Mouse (Mus musculus): ENCODE data around the gene Capn2.

Gene Capn2

GRCm38 (mm10) chr1:182558271-182558670 lies 40.9 kb upstream of the Capn2 start:
- Histone ChIP-seq H3K27me3 (ENCODE audit: insufficient read depth, low read length) (peaks cover 19% of the 10 kb centered on the region), H3K4me3 (replicated peaks; ENCODE audit: low read length) (no peak overlapping the region), H3K9me3 (ENCODE audit: low read length) (no peaks in the 10 kb centered on the region), H3K4me1 (replicated peaks; ENCODE audit: low read depth, low read length) (peaks cover 32% of the 10 kb centered on the region), H3K36me3 (ENCODE audit: insufficient read depth, low read length) (no peaks in the 10 kb centered on the region)
- TF ChIP-seq NANOG (IDR thresholded peaks at IDR 0.05; ENCODE audit: borderline replicate concordance, low read length) = no peak
- TF ChIP-seq POU5F1 (IDR thresholded peaks at IDR 0.05; ENCODE audit: borderline replicate concordance, low read length) = no peak
- no peak for TF ChIP-seq CTCF (conservative IDR thresholded peaks at IDR 0.05; ENCODE audit: low read length)

DNA sequence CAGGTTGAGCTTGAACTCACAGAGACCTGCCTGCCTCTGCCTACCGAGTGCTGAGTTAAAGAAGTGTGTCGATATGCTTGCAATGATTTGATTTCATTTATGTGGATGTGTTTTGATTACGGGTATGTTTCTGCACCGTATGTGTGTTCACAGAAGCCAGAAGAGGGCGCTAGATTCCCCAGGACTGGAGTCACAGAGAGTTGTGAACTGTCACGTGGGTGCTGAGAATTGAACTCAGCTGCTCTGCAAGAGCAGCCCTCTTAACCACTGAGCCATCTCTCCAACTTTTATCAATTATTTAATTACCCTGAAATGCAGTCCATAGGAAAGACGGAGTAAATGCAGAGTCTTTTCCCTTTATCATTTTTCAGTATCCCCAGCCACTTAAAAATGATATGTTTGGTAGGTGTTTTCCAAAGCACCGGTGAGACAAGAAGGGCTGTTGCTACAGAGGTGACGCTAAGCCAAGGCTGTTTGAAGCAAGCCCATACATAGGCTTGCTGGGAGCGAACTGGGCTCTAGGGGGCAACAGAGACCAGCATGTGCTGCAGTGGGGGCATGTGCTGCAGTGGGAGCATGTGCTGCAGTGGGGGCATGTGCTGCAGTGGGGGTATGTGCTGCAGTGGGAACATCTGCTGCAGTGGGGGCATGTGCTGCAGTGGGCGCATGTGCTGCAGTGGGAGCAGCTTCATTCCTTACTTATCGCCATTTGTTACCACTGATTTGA lies 36.4 kb upstream of the Capn2 start:
- Histone ChIP-seq H3K4me1 (replicated peaks; ENCODE audit: low read depth, low read length) (no peaks in the 10 kb centered on the region), H3K27me3 (ENCODE audit: insufficient read depth, low read length) (0 out of 2 replicates have a peak, but pooled peaks cover 2% of the 10 kb centered on the region), H3K36me3 (ENCODE audit: insufficient read depth, low read length) (no peaks in the 10 kb centered on the region), H3K9me3 (ENCODE audit: low read length) (no peaks in the 10 kb centered on the region), H3K4me3 (replicated peaks; ENCODE audit: low read length) (no peak overlapping the region)
- TF ChIP-seq CTCF (conservative IDR thresholded peaks at IDR 0.05; ENCODE audit: low read length) (peak; percentile 26; the same call in 1 of the 2 replicates), NANOG (IDR thresholded peaks at IDR 0.05; ENCODE audit: borderline replicate concordance, low read length) (no peak)

DNA sequence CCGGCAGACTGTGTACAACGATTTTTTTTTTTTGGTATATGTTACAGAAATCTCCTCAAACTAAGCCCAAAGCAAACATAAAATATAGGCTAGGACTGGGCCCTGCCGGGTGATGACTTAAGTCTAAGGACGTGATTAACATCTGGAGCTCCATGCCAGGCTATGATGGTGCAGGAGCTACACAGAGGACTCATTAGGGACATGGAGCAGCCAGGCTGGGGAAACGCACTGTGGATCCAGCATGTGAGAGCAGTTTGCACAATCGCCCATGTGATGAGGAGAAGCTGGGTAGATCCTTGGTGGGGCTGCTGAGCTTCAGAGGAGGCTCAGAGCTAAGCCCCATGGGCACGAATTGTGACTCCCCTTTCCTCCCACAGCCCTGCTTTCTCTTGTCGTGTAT lies 33.4 kb upstream of the Capn2 start:
- Histone ChIP-seq H3K27me3 (ENCODE audit: insufficient read depth, low read length) (peaks cover 8% of the 10 kb centered on the region), H3K4me3 (replicated peaks; ENCODE audit: low read length) (no peak overlapping the region), H3K9me3 (ENCODE audit: low read length) (no peaks in the 10 kb centered on the region), H3K36me3 (ENCODE audit: insufficient read depth, low read length) (no peaks in the 10 kb centered on the region), H3K4me1 (replicated peaks; ENCODE audit: low read depth, low read length) (no peaks in the 10 kb centered on the region)
- TF ChIP-seq NANOG (IDR thresholded peaks at IDR 0.05; ENCODE audit: borderline replicate concordance, low read length) (no peak), CTCF (conservative IDR thresholded peaks at IDR 0.05; ENCODE audit: low read length) (no peak), POU5F1 (IDR thresholded peaks at IDR 0.05; ENCODE audit: borderline replicate concordance, low read length) (no peak)

GRCm38 (mm10) chr1:182543906-182544305 lies 26.5 kb upstream of the Capn2 start:
- no peaks in the 10 kb centered on the region for H3K36me3 ChIP-seq (ENCODE audit: insufficient read depth, low read length)
- no peaks in the 10 kb centered on the region for H3K9me3 ChIP-seq (ENCODE audit: low read length)
- H3K27me3 ChIP-seq (ENCODE audit: insufficient read depth, low read length) = peaks cover 12% of the 10 kb centered on the region
- peaks cover 4% of the 10 kb centered on the region for H3K4me1 ChIP-seq (replicated peaks; ENCODE audit: low read depth, low read length)
- H3K4me3 ChIP-seq (replicated peaks; ENCODE audit: low read length) = no peak overlapping the region
- no peak for TF ChIP-seq POU5F1 (IDR thresholded peaks at IDR 0.05; ENCODE audit: borderline replicate concordance, low read length)
- no peak for TF ChIP-seq NANOG (IDR thresholded peaks at IDR 0.05; ENCODE audit: borderline replicate concordance, low read length)
- no peak for TF ChIP-seq CTCF (conservative IDR thresholded peaks at IDR 0.05; ENCODE audit: low read length)

DNA sequence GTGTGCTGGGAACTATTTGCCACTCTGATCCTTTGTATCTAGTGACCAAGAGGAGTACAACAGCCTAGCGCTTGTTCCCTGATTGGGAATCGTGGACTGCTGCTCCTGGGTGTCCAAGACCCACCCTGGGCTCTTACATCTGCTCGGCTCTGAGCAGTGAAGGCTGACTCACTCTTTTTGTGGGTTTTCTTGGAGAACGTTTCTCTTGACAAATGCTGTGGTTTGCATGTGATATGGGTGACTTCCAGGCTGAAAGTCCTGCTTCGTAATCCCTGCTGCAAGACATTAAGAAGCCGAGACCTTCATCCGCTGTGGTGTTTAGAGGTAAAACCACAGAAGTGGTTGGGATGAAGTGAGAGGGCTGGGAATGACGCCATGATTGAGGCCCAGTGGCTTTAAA lies 25.7 kb upstream of the Capn2 start:
- peaks cover 12% of the 10 kb centered on the region for H3K27me3 ChIP-seq (ENCODE audit: insufficient read depth, low read length)
- peaks cover 5% of the 10 kb centered on the region for H3K4me1 ChIP-seq (replicated peaks; ENCODE audit: low read depth, low read length)
- H3K4me3 ChIP-seq (replicated peaks; ENCODE audit: low read length) = no peak overlapping the region
- H3K9me3 ChIP-seq (ENCODE audit: low read length) = no peaks in the 10 kb centered on the region
- no peak for TF ChIP-seq NANOG (IDR thresholded peaks at IDR 0.05; ENCODE audit: borderline replicate concordance, low read length)
- no peak for TF ChIP-seq POU5F1 (IDR thresholded peaks at IDR 0.05; ENCODE audit: borderline replicate concordance, low read length)
- TF ChIP-seq CTCF (conservative IDR thresholded peaks at IDR 0.05; ENCODE audit: low read length) = no peak
- no peaks in the 10 kb centered on the region for H3K36me3 ChIP-seq (ENCODE audit: insufficient read depth, low read length)

GRCm38 (mm10) chr1:182542110-182542509 lies 24.7 kb upstream of the Capn2 start:
- TF ChIP-seq CTCF (conservative IDR thresholded peaks at IDR 0.05; ENCODE audit: low read length) (no peak), POU5F1 (IDR thresholded peaks at IDR 0.05; ENCODE audit: borderline replicate concordance, low read length) (no peak), NANOG (IDR thresholded peaks at IDR 0.05; ENCODE audit: borderline replicate concordance, low read length) (no peak)
- Histone ChIP-seq H3K4me3 (replicated peaks; ENCODE audit: low read length) (no peak overlapping the region), H3K4me1 (replicated peaks; ENCODE audit: low read depth, low read length) (peaks cover 5% of the 10 kb centered on the region), H3K9me3 (ENCODE audit: low read length) (no peaks in the 10 kb centered on the region), H3K27me3 (ENCODE audit: insufficient read depth, low read length) (peaks cover 12% of the 10 kb centered on the region), H3K36me3 (ENCODE audit: insufficient read depth, low read length) (no peaks in the 10 kb centered on the region)

GRCm38 (mm10) chr1:182539023-182539940 lies 21.9 kb upstream of the Capn2 start:
- no peak for TF ChIP-seq POU5F1 (IDR thresholded peaks at IDR 0.05; ENCODE audit: borderline replicate concordance, low read length)
- TF ChIP-seq CTCF (conservative IDR thresholded peaks at IDR 0.05; ENCODE audit: low read length) = peak; percentile 34
- no peak for TF ChIP-seq NANOG (IDR thresholded peaks at IDR 0.05; ENCODE audit: borderline replicate concordance, low read length)
- peaks cover 5% of the 10 kb centered on the region for H3K4me1 ChIP-seq (replicated peaks; ENCODE audit: low read depth, low read length)
- no peaks in the 10 kb centered on the region for H3K36me3 ChIP-seq (ENCODE audit: insufficient read depth, low read length)
- H3K4me3 ChIP-seq (replicated peaks; ENCODE audit: low read length) = peak overlapping the region; percentile 60
- H3K9me3 ChIP-seq (ENCODE audit: low read length) = no peaks in the 10 kb centered on the region
- peaks cover 3% of the 10 kb centered on the region; the same call in 1 of the 2 replicates for H3K27me3 ChIP-seq (ENCODE audit: insufficient read depth, low read length)

DNA sequence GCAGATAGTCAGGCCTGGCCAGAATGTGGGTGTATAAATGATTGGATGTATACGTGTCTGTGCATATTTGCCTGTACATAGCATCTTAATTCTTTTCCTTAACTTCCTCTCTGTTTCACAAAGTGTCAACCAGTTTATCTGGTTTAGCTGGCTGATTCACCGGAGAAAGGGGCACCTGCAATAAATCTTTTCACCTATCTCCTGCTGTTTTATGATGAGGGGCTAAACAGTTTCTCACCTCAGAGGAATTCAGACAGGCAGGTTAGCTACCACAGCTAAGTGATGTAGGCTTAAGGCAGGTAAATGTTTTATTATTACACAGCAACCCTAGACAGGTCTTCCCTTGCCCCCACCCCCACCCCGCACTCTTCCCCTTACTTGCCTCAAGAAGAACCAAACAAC lies 17.7 kb upstream of the Capn2 start:
- H3K27me3 ChIP-seq (ENCODE audit: insufficient read depth, low read length) = no peaks in the 10 kb centered on the region
- H3K9me3 ChIP-seq (ENCODE audit: low read length) = peaks cover 14% of the 10 kb centered on the region
- no peak overlapping the region for H3K4me3 ChIP-seq (replicated peaks; ENCODE audit: low read length)
- peaks cover 5% of the 10 kb centered on the region for H3K4me1 ChIP-seq (replicated peaks; ENCODE audit: low read depth, low read length)
- no peaks in the 10 kb centered on the region for H3K36me3 ChIP-seq (ENCODE audit: insufficient read depth, low read length)
- TF ChIP-seq NANOG (IDR thresholded peaks at IDR 0.05; ENCODE audit: borderline replicate concordance, low read length) = no peak
- no peak for TF ChIP-seq CTCF (conservative IDR thresholded peaks at IDR 0.05; ENCODE audit: low read length)
- TF ChIP-seq POU5F1 (IDR thresholded peaks at IDR 0.05; ENCODE audit: borderline replicate concordance, low read length) = no peak

Data from E14TG2a.4 (cell line).